Mouse (Mus musculus) forebrain, embryonic 10.5 days (tissue): ENCODE measurements at regions not wholly inside any gene's neighbourhood (a gene's known extent, or its start where the extent isn't known, plus 50 kb on each side); places are given as distances from the start of the nearest gene placed in this dataset.

ENCODE experiments used
- DNase-seq: peaks from one replicate; pipeline ENCODE4 v3.0.0-alpha.2; 2017; ENCODE audit warnings: low spot score; ENCODE audit errors: extremely low spot score
- H3K27ac ChIP-seq: fragments of 300-500 bp; sonication (generic); 2 replicates; pipeline ENCODE4 v1.5.1; 2016; ENCODE audit warnings: mild to moderate bottlenecking
- H3K27me3 ChIP-seq: fragments of 300-500 bp; sonication (generic); 2 replicates; pipeline ENCODE4 v1.6.1; 2016; ENCODE audit warnings: mild to moderate bottlenecking; ENCODE audit not compliant: poor library complexity, severe bottlenecking
- H3K36me3 ChIP-seq: fragments of 300-500 bp; sonication (generic); replicated peaks from 2 replicates; pipeline ENCODE4 v1.6.1; 2016; ENCODE audit warnings: mild to moderate bottlenecking, moderate library complexity
- H3K4me1 ChIP-seq: fragments of 300-500 bp; sonication (generic); 2 replicates; pipeline ENCODE4 v1.6.1; 2016
- H3K4me3 ChIP-seq: fragments of 300-500 bp; sonication (generic); 2 replicates; pipeline ENCODE4 v1.5.1; 2016; ENCODE audit warnings: mild to moderate bottlenecking, moderate library complexity
- H3K9me3 ChIP-seq: fragments of 300-500 bp; sonication (generic); 2 replicates; pipeline ENCODE4 v1.6.1; 2016; ENCODE audit warnings: mild to moderate bottlenecking, moderate library complexity
- WGBS: fragments of 180-500 bp; shearing (Covaris S2); methylation state at CpG from one replicate; pipeline ENCODE4 v1.1.7; 2016; 5-methylcytosine and 5-hydroxymethylcytosine counted together

DNA sequence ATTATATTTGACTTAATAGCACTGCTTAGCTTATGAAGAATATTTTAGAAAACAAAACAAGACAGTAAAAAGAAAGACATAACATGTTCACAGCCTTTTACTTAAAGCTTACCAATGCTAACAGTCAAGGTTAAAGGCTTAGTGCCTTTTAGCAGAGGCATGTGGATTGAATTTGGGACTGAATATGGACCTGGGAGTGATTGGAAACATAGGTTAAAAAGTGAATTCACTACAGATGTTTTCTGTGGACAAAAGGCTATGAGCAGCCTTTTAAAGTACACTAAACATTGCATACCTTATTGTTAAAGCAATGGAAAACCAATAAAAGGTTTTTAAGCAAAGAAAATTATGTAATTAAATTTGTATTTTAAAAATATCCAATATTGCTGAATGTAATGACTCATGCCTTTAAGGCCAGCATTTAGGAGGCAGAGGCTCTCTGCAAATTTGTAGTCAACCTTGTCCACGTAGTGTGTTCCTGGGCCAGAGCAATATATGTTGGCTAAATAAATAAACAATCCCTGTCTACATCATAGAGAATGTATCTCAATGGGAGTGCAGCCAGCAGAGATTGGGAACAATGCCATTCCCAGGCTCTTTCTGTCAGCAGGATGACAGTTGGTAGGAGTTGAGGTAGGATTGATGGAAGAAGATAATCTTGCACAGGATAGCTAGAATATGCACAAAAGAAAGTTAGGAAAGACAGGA is 521.2 kb upstream of the Cdh11 start:
- Histone ChIP-seq H3K4me1 (0 out of 2 replicates have a peak, but pooled peaks cover 5% of the 10 kb centered on the region), H3K4me3 (no peak overlapping the region), H3K27ac (no peak overlapping the region), H3K9me3 (no peaks in the 10 kb centered on the region), H3K27me3 (peaks cover 71% of the 10 kb centered on the region), H3K36me3 (no peaks in the 10 kb centered on the region)
- WGBS = 67% methylated on average over 1 of the region's 1 CpGs
- no peak for DNase-seq

DNA sequence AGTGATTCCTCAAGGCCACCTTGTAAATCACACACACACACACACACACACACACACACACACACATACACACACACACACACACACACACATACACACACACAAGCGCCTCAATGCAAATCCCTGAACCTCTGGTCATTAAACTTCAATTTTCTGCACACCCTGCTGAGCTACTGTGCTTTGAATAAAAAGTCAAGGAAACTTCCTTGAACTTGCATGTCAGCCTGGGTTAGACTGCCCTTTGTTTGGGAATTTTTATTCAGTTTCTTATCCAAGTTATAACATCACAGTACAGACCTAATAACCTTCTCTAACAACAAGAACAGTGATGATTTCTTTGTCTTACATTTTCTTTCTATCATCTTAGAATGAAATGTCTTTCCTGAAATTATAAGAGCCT is 528.1 kb upstream of the Cdh11 start:
- Histone ChIP-seq H3K27me3 (peaks cover 89% of the 10 kb centered on the region), H3K36me3 (no peaks in the 10 kb centered on the region), H3K4me3 (no peak overlapping the region), H3K9me3 (no peaks in the 10 kb centered on the region), H3K4me1 (peaks cover 37% of the 10 kb centered on the region), H3K27ac (peak overlapping the region; percentile 8; the same call in 1 of the 2 replicates)
- DNase-seq = no peak
- WGBS = 45% methylated on average over 1 of the region's 1 CpGs

DNA sequence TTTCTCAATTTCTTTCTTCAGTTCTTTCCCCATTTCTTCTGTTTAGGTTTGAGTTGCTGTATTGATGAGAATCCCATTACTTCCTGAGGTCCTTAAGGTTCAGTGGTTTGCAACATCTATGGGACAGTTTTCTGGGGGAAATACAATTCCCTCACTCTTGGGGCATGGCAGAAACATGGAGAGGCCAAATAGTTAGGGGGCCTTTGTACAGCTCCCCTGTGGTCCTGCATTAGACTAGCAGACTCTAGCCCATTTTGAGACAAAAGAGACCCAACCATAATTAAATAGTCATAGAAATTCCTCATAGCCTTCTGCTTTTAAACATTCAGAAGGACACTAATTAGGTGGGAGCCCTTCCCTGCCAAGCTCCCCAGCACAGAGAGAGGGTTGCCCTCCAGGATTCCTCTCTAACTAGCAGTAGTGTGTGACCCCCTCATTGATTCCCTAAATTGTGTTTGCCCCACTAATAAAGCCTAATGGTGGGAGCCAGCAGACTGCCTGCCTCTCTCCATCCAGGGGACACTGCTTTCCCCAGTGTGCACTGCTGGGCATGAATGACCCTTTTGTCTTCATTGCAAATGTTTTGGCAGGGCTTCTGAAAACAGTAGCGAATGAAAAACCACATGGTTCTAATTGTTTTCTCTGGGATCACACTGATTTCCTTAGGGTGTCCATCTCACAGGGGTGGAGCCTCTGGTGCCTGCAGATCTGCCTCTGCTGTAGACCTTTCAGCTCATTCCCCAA is 529.0 kb upstream of the Cdh11 start:
- Histone ChIP-seq H3K27me3 (peaks cover 89% of the 10 kb centered on the region), H3K4me1 (peaks cover 37% of the 10 kb centered on the region), H3K4me3 (no peak overlapping the region), H3K36me3 (no peaks in the 10 kb centered on the region), H3K27ac (peak overlapping the region; percentile 66), H3K9me3 (no peaks in the 10 kb centered on the region)
- 0% methylated on average over 1 of the region's 1 CpGs for WGBS
- peak; percentile 74 for DNase-seq

DNA sequence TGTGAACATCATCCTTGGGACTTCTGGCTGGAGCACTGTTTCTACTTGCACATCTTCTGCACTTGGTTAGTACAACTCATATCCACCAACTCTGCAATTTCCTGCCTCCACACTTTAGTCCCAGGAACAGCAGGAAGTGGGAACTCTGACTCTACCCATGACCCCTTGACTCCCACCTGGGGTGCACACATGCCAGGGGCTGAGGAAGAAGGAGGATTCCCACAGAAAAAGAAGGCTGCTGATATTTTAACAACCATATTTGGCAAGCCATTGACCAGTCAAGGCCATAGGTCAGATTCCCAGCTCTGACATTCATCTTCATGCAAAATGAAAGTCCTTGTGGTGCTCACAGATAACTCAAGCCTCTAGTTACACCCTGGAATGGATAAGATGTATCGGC is 530.3 kb upstream of the Cdh11 start:
- WGBS = 84% methylated on average over 1 of the region's 1 CpGs
- DNase-seq = no peak

DNA sequence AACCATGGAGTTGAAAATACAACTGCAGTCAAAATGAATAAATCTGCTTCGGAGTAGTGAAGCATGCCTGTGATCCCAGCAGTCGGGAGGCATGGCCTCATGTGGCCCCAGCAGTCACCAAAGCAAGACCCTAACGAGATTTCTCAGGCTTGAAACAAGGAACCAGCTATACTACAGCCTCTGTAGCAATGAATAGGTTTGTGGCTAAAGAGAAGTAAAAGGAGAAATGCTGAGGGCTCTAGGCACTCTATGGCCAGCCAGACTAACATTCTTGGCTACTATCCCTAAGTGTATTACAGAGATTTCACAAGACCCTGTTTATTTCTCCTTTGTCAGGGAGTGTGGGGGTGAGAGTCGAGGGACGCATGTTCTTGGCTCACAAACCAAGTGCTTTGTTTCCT is 531.2 kb upstream of the Cdh11 start:
- H3K36me3 ChIP-seq = no peaks in the 10 kb centered on the region
- 58% methylated on average over 5 of the region's 5 CpGs for WGBS
- H3K4me3 ChIP-seq = no peak overlapping the region
- peaks cover 89% of the 10 kb centered on the region for H3K27me3 ChIP-seq
- H3K27ac ChIP-seq = no peak overlapping the region
- H3K4me1 ChIP-seq = peaks cover 37% of the 10 kb centered on the region
- H3K9me3 ChIP-seq = no peaks in the 10 kb centered on the region
- no peak for DNase-seq

More for the DNA sequence above, 530.3 kb upstream of the Cdh11 start:
- H3K27me3 ChIP-seq = peaks cover 89% of the 10 kb centered on the region
- H3K4me1 ChIP-seq = peaks cover 37% of the 10 kb centered on the region
- H3K9me3 ChIP-seq = no peaks in the 10 kb centered on the region
- no peak overlapping the region for H3K27ac ChIP-seq
- H3K4me3 ChIP-seq = no peak overlapping the region
- no peaks in the 10 kb centered on the region for H3K36me3 ChIP-seq

DNA sequence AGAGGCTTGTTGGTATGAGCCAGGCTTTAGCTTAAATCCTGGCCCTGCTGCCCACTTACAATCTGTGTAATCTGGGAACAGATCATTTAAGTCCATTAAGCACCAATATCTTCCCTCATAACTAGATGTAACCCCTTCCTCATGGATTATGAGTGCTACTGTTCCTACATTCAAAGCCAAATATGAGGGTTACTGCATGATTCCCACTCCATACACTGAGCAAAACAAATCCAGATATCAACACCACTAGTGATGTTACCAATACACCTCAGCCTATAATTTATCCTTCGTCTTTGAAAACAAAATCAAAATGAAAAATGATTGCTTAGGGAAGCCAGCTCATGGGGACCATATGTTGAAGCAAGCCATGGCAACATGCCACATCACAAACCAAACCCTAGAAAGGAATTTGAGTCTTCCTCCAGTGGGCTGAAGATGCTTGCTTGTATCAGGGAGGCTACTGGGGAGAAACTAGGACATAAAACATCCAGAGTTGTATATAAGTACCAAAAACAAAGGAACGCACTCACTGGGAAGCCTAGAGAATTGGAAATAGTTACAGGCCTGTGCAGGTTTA is 531.8 kb upstream of the Cdh11 start:
- peaks cover 89% of the 10 kb centered on the region for H3K27me3 ChIP-seq
- no peak for DNase-seq
- H3K36me3 ChIP-seq = no peaks in the 10 kb centered on the region
- H3K4me1 ChIP-seq = peaks cover 37% of the 10 kb centered on the region
- no peak overlapping the region for H3K27ac ChIP-seq
- H3K4me3 ChIP-seq = no peak overlapping the region
- WGBS = 88% methylated on average over 2 of the region's 2 CpGs
- H3K9me3 ChIP-seq = no peaks in the 10 kb centered on the region

DNA sequence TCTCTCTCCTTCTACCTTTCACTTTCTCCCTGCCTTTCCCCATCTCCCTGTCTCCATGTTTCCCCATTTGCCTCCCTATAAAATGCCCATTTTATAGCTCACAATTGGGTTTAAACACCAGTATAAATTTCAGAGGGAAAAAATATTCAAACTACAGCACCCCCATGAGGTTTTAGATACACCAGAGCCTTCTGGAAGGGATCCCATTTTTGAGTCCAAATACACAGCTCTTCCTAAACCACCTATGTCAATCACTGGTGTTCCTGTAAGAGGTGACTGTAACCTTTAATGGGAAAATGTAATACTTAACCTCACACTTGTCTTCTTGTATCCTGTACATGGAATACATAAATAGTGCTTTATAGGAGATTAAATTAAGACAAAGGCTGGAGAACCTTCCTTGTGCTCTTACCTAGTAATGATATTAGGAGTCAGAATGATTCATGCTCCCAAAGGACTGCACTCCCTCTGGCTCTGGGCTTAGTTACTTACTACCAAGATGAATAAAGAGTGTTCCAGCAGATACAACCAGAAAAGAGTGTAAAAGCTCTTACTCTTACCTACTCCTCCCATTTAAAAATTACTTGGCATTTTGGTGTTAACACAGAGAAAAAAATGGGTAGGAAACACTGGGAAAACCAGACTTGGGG is 538.7 kb upstream of the Cdh11 start:
- Histone ChIP-seq H3K27ac (no peak overlapping the region), H3K4me1 (peaks cover 4% of the 10 kb centered on the region; the same call in 1 of the 2 replicates), H3K9me3 (no peaks in the 10 kb centered on the region), H3K4me3 (no peak overlapping the region), H3K27me3 (peaks cover 87% of the 10 kb centered on the region), H3K36me3 (no peaks in the 10 kb centered on the region)
- DNase-seq = no peak

DNA sequence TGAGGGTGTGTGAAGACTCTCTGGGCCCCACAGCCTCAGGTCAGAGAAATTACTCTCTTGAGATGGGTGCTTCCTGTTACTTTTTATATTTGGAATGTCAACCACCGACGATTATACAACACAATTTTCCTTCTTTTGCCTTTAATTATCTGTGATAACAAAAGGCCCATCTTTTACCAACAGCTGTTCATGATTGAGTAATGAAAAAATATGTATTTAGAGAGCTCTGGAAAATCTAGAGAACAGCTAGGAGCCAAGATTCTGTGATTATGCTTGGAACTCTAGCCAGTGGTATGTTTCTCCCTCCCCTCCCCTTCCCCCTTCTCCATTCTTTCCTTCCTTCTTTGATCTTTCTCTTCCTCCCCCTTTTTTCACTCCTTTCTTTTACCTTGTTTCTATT is 546.0 kb upstream of the Cdh11 start:
- DNase-seq = no peak
- Histone ChIP-seq H3K27ac (no peak overlapping the region), H3K4me3 (no peak overlapping the region), H3K27me3 (peaks cover 26% of the 10 kb centered on the region), H3K36me3 (no peaks in the 10 kb centered on the region), H3K9me3 (no peaks in the 10 kb centered on the region), H3K4me1 (peaks cover 4% of the 10 kb centered on the region; the same call in 1 of the 2 replicates)
- WGBS = 88% methylated on average over 2 of the region's 2 CpGs

DNA sequence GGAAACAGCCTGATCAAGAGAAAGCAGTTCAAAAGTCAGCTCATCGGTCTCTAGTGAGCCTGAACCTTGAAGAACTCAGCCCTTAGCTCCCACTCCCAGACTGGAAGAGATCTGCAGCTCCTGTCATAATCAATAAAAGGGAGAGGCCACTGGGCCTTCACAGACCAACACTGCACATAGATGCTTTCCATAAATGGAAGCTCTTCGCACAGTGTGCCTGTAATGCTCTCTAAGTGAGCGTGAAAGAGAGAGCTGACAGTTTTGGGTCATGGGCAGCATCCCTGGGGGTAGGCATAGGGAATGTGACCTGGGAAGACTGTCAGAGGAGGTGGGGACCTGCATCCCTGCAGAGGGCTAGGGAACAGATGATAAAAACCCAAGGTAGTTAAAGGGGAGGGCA is 551.9 kb upstream of the Cdh11 start:
- H3K9me3 ChIP-seq = no peaks in the 10 kb centered on the region
- DNase-seq = no peak
- H3K4me1 ChIP-seq = no peaks in the 10 kb centered on the region
- no peak overlapping the region for H3K4me3 ChIP-seq
- no peak overlapping the region for H3K27ac ChIP-seq
- H3K27me3 ChIP-seq = no peaks in the 10 kb centered on the region; the same call in 1 of the 2 replicates
- 99% methylated on average over 3 of the region's 3 CpGs for WGBS
- H3K36me3 ChIP-seq = no peaks in the 10 kb centered on the region

DNA sequence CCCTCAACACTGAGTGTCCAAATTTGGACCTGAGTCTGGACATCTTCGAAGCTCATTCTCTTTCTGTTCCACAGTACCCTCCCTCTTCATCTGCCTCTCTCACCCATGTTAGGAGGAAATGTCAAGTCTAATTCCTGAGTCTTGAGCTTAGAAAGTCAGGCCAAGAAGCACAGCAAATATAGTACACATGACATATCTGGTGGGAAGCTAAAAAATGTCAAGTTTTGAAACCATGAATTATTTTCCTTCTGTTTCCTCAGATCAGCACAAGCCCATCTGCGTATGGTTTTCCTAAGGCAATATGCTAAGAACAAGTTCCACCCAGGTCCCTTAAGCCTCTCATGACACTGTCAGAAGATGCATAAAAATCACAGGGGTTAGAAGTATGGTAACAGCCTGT is 553.6 kb upstream of the Cdh11 start:
- no peak overlapping the region for H3K27ac ChIP-seq
- H3K9me3 ChIP-seq = no peaks in the 10 kb centered on the region
- no peak overlapping the region for H3K4me3 ChIP-seq
- 97% methylated on average over 2 of the region's 2 CpGs for WGBS
- H3K4me1 ChIP-seq = no peaks in the 10 kb centered on the region
- no peaks in the 10 kb centered on the region; the same call in 1 of the 2 replicates for H3K27me3 ChIP-seq
- H3K36me3 ChIP-seq = no peaks in the 10 kb centered on the region
- no peak for DNase-seq

DNA sequence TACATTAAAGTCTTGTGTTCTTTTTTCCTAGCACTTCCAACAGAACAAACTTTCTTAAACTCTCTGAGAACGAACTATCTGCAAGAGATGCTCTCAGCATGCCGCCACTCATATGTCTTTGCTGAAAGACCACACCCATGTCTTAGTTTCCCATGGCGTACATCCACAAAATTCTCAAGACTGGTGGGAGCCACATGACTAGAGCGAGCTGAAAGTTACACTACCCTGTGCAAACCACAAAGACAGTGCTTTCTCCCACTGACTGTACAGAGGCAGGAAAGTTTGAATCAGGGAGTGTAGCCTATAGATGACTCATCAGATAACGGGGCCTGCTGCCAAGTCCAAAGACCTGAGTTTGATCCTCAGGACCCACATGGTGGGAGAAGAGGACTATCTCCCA is 554.5 kb upstream of the Cdh11 start:
- WGBS = 92% methylated on average over 5 of the region's 5 CpGs
- Histone ChIP-seq H3K27me3 (no peaks in the 10 kb centered on the region), H3K4me3 (no peak overlapping the region)

DNA sequence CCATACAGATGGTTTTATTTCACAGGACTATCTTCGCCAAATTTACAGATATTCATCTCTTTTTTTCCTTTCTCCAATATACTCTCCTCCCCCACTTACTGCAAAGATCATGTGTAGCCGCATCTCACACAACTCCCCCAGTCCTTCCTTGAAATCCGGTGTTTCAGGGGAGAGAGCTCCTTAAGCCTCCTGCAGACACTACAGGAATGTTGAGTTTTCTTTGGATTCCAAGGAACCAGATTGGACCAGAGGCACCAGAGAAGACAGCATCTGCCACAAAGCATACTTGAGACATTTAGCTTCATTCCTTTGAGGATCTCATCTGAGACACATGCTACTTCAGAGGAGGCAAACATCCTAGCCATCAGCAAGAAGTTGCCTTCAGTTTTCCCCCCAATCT is 558.4 kb upstream of the Cdh11 start:
- Histone ChIP-seq H3K27ac (no peak overlapping the region), H3K9me3 (no peaks in the 10 kb centered on the region), H3K4me3 (no peak overlapping the region), H3K4me1 (no peaks in the 10 kb centered on the region), H3K36me3 (no peaks in the 10 kb centered on the region), H3K27me3 (no peaks in the 10 kb centered on the region)
- DNase-seq = no peak
- 93% methylated on average over 3 of the region's 3 CpGs for WGBS

More for the DNA sequence above, 554.5 kb upstream of the Cdh11 start:
- Histone ChIP-seq H3K4me1 (no peaks in the 10 kb centered on the region), H3K36me3 (no peaks in the 10 kb centered on the region), H3K9me3 (no peaks in the 10 kb centered on the region), H3K27ac (no peak overlapping the region)
- no peak for DNase-seq

DNA sequence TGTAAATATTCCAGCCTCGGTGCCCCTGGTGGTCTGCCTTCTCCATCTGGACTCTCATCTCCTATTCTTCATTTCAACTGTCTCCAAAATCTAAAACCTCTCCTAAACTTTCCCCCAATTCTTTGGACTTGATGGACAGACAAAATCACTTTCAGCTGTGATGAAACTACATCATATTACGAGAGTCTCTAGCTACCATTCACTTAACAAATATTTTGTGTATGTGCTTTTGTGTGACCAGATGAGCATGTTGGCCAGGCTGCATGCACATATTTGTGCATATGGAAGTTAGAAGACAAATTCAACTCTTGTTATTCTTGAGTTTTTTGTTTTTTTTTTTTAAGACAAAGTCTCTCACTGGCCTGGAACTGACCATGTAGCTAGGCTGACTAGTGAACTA is 559.4 kb upstream of the Cdh11 start:
- Histone ChIP-seq H3K4me1 (no peaks in the 10 kb centered on the region), H3K27ac (no peak overlapping the region), H3K27me3 (no peaks in the 10 kb centered on the region), H3K4me3 (no peak overlapping the region), H3K9me3 (no peaks in the 10 kb centered on the region), H3K36me3 (no peaks in the 10 kb centered on the region)
- no peak for DNase-seq
- WGBS = 90% methylated on average over 2 of the region's 2 CpGs
